Mouse (Mus musculus) kidney, postnatal 0 days (tissue): ENCODE measurements around the gene Rbms1. TPM values are rescaled to one million over a fixed set of nuclear protein-coding genes. Genes with fewer than 3 reads are reported as not detected.

Experiments
- ATAC-seq: fragments of 200-750 bp; cut with Nextera tagmentation; replicated peaks from 2 replicates; pipeline ENCODE4 v1.8.0; 2017; ENCODE audit warnings: low read depth, moderate number of reproducible peaks, moderate TSS enrichment, moderate library complexity; ENCODE audit not compliant: low FRiP score
- DNase-seq: peaks from one replicate; pipeline ENCODE4 v3.0.0-alpha.2; 2016; ENCODE audit warnings: low spot score
- H3K27ac ChIP-seq: fragments of 300-500 bp; sonication (generic); 2 replicates; pipeline ENCODE4 v1.5.1; 2014; ENCODE audit warnings: mild to moderate bottlenecking
- H3K27me3 ChIP-seq: fragments of 300-500 bp; sonication (generic); 2 replicates; pipeline ENCODE4 v1.6.1; 2014; ENCODE audit warnings: low read length, mixed read lengths; ENCODE audit not compliant: insufficient read depth
- H3K36me3 ChIP-seq: fragments of 300-500 bp; sonication (generic); 2 replicates; pipeline ENCODE4 v1.6.1; 2014; ENCODE audit warnings: low read length, mixed read lengths; ENCODE audit not compliant: insufficient read depth
- H3K4me1 ChIP-seq: fragments of 300-500 bp; sonication (generic); replicated peaks from 2 replicates; pipeline ENCODE4 v1.6.1; 2014; ENCODE audit warnings: antibody characterized with exemption, low read length, mixed read lengths; ENCODE audit not compliant: insufficient read depth
- H3K4me2 ChIP-seq: fragments of 300-500 bp; sonication (generic); 2 replicates; pipeline ENCODE4 v1.6.1; 2014; ENCODE audit warnings: mild to moderate bottlenecking, low read length, moderate library complexity, mixed read lengths
- H3K4me3 ChIP-seq: fragments of 300-500 bp; sonication (generic); replicated peaks from 2 replicates; pipeline ENCODE4 v1.5.1; 2014; ENCODE audit warnings: low read depth, low read length
- H3K9ac ChIP-seq: fragments of 300-500 bp; sonication (generic); 2 replicates; pipeline ENCODE4 v1.6.1; 2014; ENCODE audit warnings: low read depth, low read length
- H3K9me3 ChIP-seq: fragments of 300-500 bp; sonication (generic); replicated peaks from 2 replicates; pipeline ENCODE4 v1.6.1; 2016; ENCODE audit warnings: low read length, inconsistent platforms, mixed read lengths
- CTCF ChIP-seq: IDR thresholded peaks from 2 replicates; pipeline ENCODE4 v1.5.1; 2016; ENCODE audit warnings: antibody characterized with exemption, low read depth, mild to moderate bottlenecking, moderate library complexity
- WGBS: fragments of 180-500 bp; shearing (Covaris S2); extraction: QIAGEN DNeasy Blood & Tissue Kit; methylation state at CpG from one replicate; pipeline ENCODE4 v1.1.7; 2014; 5-methylcytosine and 5-hydroxymethylcytosine counted together
- polyA plus RNA-seq: library from polyadenylated mRNA; unstranded; fragments of >200 nt; fragmentation: Nextera tagmentation; extraction: Ambion mirVana; gene quantifications from 2 replicates; pipeline ENCODE4 v1.2.1, GENCODE M21; 2015

Rbms1 gene
- polyA plus RNA-seq, 1 experiment from 2014 or later, result 92.5 TPM

DNA sequence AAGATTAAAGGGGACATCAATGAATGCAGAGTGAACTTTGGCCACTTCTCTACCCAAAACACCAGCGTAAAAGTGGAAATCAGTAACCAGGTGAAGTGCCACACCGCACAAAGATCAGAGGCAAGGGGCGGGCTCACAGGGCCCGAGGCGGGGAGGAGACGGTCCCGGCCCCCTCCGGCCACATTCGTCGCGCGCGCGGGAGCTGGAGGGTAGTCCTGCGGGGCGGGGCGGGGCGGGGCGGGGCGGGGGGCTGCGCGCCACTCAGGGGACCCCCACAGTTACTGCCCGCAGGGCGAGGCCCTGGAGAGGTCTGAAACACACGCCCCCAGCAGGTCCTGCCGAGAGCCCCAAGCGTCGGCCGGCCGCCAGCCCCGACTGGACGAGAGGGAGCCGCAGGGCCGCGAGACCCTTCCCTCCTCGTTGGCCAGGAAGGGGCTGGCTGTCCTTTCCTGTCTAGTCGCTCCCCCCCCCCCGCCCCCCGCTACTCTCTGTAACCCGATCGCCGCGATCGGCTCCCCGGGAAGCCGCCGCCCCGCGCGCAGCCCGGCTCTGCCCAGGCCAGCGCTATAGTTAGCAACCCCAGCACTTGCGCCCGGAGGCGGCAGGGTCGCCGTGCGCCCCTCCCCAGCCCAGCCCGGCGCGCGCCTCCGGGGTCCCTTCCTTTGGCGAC, 856 bp downstream of the Rbms1 start:
- peak overlapping the region; percentile 98 for H3K27ac ChIP-seq
- H3K9me3 ChIP-seq, result no peaks in the 10 kb centered on the region
- no peak for TF ChIP-seq CTCF
- no peaks in the 10 kb centered on the region for H3K36me3 ChIP-seq
- ATAC-seq, result peak; percentile 86
- H3K27me3 ChIP-seq, result no peaks in the 10 kb centered on the region
- DNase-seq, result peak; percentile 85
- peak overlapping the region; percentile 89 for H3K9ac ChIP-seq
- H3K4me1 ChIP-seq, result peaks cover 10% of the 10 kb centered on the region; the same call in 1 of the 2 replicates
- peak overlapping the region; percentile 66 for H3K4me2 ChIP-seq
- H3K4me3 ChIP-seq, result peak overlapping the region; percentile 84
- 2% methylated on average over 56 of the region's 64 CpGs for WGBS

GRCm38 (mm10) chr2:60961281-60961680, 1.7 kb downstream of the Rbms1 start:
- peak overlapping the region; percentile 89 for H3K9ac ChIP-seq
- 43% methylated on average over 5 of the region's 5 CpGs for WGBS
- no peaks in the 10 kb centered on the region for H3K27me3 ChIP-seq
- peak overlapping the region; percentile 98 for H3K27ac ChIP-seq
- no peaks in the 10 kb centered on the region for H3K36me3 ChIP-seq
- H3K4me1 ChIP-seq, result peaks cover 10% of the 10 kb centered on the region; the same call in 1 of the 2 replicates
- TF ChIP-seq CTCF, result no peak
- peak overlapping the region; percentile 84 for H3K4me3 ChIP-seq
- ATAC-seq, result no peak
- peak; percentile 28 for DNase-seq
- H3K4me2 ChIP-seq, result peak overlapping the region; percentile 66
- H3K9me3 ChIP-seq, result no peaks in the 10 kb centered on the region

GRCm38 (mm10) chr2:60948241-60948640, 14.8 kb downstream of the Rbms1 start:
- H3K9ac ChIP-seq, result no peak overlapping the region

DNA sequence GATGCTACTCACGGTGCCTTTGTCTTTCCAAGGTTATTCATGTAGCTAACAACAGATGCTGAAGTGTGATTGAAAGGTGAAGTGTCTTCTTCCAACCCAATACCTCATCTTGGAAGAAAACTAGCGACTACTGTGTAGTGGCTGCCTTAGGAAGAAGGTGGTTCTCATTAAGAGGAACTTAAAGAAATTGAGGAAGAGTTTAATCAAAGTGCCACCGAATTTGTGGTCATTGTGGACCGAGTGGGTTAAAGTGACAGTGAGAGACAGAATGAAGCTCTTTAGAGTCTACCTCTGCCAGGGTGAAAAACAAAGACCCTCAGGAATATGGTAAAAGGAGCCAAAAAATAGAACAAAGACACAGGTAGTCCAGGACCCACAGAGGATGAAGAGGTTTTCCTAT, 15.2 kb downstream of the Rbms1 start:
- no peak overlapping the region for H3K4me3 ChIP-seq
- H3K36me3 ChIP-seq, result no peaks in the 10 kb centered on the region
- no peaks in the 10 kb centered on the region for H3K27me3 ChIP-seq
- DNase-seq (no peak), ATAC-seq (no peak)
- H3K9me3 ChIP-seq, result no peaks in the 10 kb centered on the region
- H3K4me2 ChIP-seq, result no peak overlapping the region
- TF ChIP-seq CTCF, result no peak
- no peak overlapping the region for H3K9ac ChIP-seq
- H3K4me1 ChIP-seq, result no peaks in the 10 kb centered on the region; the same call in 1 of the 2 replicates
- 93% methylated on average over 4 of the region's 4 CpGs for WGBS
- no peak overlapping the region for H3K27ac ChIP-seq

More at GRCm38 (mm10) chr2:60948241-60948640, 14.8 kb downstream of the Rbms1 start:
- no peak for DNase-seq
- 55% methylated on average over 3 of the region's 3 CpGs for whole genome bisulfite sequencing
- Histone ChIP-seq H3K4me1 (no peaks in the 10 kb centered on the region; the same call in 1 of the 2 replicates), H3K4me2 (no peak overlapping the region), H3K9me3 (no peaks in the 10 kb centered on the region), H3K27me3 (no peaks in the 10 kb centered on the region), H3K36me3 (no peaks in the 10 kb centered on the region), H3K4me3 (no peak overlapping the region), H3K27ac (no peak overlapping the region)
- no peak for ATAC-seq
- no peak for TF ChIP-seq CTCF

DNA sequence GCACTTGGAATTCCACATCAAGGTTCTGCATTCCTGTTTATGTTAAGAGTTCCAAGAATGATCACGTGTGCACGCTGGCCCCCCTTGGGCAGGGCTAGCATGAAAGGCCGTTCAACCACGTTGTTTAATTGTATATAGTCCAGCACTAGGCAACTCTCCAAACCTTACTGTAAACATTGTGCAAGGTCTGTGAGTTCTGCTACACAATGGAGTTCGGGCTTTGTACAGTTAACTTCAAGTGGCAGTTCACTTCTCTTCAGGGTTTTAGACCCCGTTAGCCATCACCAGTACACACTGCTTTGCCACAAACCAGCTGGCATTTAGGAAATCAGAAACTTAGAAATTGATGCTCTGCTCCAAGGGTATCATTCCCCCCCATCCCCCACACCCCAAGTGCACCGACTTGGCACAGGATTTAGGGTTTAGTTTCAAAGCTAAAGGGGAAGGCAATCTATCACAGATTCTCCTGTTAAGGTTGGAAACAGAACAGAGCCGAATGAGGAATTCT, 22.5 kb downstream of the Rbms1 start:
- H3K9ac ChIP-seq, result no peak overlapping the region
- H3K27ac ChIP-seq, result peak overlapping the region; percentile 48
- 17% methylated on average over 8 of the region's 8 CpGs for WGBS
- H3K4me2 ChIP-seq, result peak overlapping the region; percentile 44
- H3K27me3 ChIP-seq, result no peaks in the 10 kb centered on the region
- ATAC-seq, result peak; percentile 75
- no peak for TF ChIP-seq CTCF
- peak overlapping the region; percentile 10; the same call in 1 of the 2 replicates for H3K4me3 ChIP-seq
- H3K9me3 ChIP-seq, result no peaks in the 10 kb centered on the region
- peak; percentile 85 for DNase-seq
- no peaks in the 10 kb centered on the region for H3K36me3 ChIP-seq
- H3K4me1 ChIP-seq, result 0 out of 2 replicates have a peak, but pooled peaks cover 7% of the 10 kb centered on the region

GRCm38 (mm10) chr2:60939957-60940356, 23.0 kb downstream of the Rbms1 start:
- no peaks in the 10 kb centered on the region for H3K36me3 ChIP-seq
- 52% methylated on average over 2 of the region's 2 CpGs for WGBS
- ATAC-seq, result no peak
- no peak overlapping the region for H3K9ac ChIP-seq
- peak overlapping the region; percentile 44 for H3K4me2 ChIP-seq
- no peak for TF ChIP-seq CTCF
- no peaks in the 10 kb centered on the region for H3K27me3 ChIP-seq
- H3K4me3 ChIP-seq, result peak overlapping the region; percentile 10; the same call in 1 of the 2 replicates
- peak overlapping the region; percentile 48 for H3K27ac ChIP-seq
- DNase-seq, result no peak
- H3K9me3 ChIP-seq, result no peaks in the 10 kb centered on the region
- 0 out of 2 replicates have a peak, but pooled peaks cover 7% of the 10 kb centered on the region for H3K4me1 ChIP-seq
